Mouse (Mus musculus) intestine, embryonic 15.5 days (tissue): ENCODE results near the gene Cx3cr1. TPM values are rescaled to one million over a fixed set of nuclear protein-coding genes. Genes with fewer than 3 reads are reported as not detected.
"Not testable (repeated sequence)": the region's sequence is repeated elsewhere in the genome, so short reads cannot be mapped to it uniquely, and the experiment has no call there.

ENCODE experiments used
- ATAC-seq: fragments of 200-750 bp; cut with Nextera tagmentation; 2 replicates; pipeline ENCODE4 v1.8.0; 2017; ENCODE audit warnings: moderate TSS enrichment, moderate library complexity
- H3K27ac ChIP-seq: fragments of 300-500 bp; sonication (generic); 2 replicates; pipeline ENCODE4 v1.5.1; 2015; ENCODE audit warnings: mild to moderate bottlenecking, inconsistent platforms
- H3K27me3 ChIP-seq: fragments of 300-500 bp; sonication (generic); replicated peaks from 2 replicates; pipeline ENCODE4 v1.6.1; 2015; ENCODE audit warnings: inconsistent platforms
- H3K36me3 ChIP-seq: fragments of 300-500 bp; sonication (generic); 2 replicates; pipeline ENCODE4 v1.6.1; 2015; ENCODE audit warnings: inconsistent platforms
- H3K4me1 ChIP-seq: fragments of 300-500 bp; sonication (generic); replicated peaks from 2 replicates; pipeline ENCODE4 v1.6.1; 2015; ENCODE audit warnings: inconsistent platforms
- H3K4me2 ChIP-seq: fragments of 300-500 bp; sonication (generic); replicated peaks from 2 replicates; pipeline ENCODE4 v1.6.1; 2015; ENCODE audit warnings: mild to moderate bottlenecking, inconsistent platforms
- H3K4me3 ChIP-seq: fragments of 300-500 bp; sonication (generic); replicated peaks from 2 replicates; pipeline ENCODE4 v1.5.1; 2015; ENCODE audit warnings: inconsistent platforms
- H3K9ac ChIP-seq: fragments of 300-500 bp; sonication (generic); 2 replicates; pipeline ENCODE4 v1.6.1; 2015; ENCODE audit warnings: inconsistent platforms
- H3K9me3 ChIP-seq: fragments of 300-500 bp; sonication (generic); 2 replicates; pipeline ENCODE4 v1.6.1; 2016; ENCODE audit warnings: inconsistent platforms
- WGBS: fragments of 180-500 bp; shearing (Covaris S2); methylation state at CpG from one replicate; pipeline ENCODE4 v1.1.7; 2015; 5-methylcytosine and 5-hydroxymethylcytosine counted together
- polyA plus RNA-seq: library from polyadenylated mRNA; unstranded; fragments of >200 nt; fragmentation: Nextera tagmentation; extraction: Ambion mirVana; gene quantifications from 2 replicates; pipeline ENCODE4 v1.2.1, GENCODE M21; 2015

The Cx3cr1 gene
- 9.6 and 10.9 TPM in 2 replicates for polyA plus RNA-seq

DNA sequence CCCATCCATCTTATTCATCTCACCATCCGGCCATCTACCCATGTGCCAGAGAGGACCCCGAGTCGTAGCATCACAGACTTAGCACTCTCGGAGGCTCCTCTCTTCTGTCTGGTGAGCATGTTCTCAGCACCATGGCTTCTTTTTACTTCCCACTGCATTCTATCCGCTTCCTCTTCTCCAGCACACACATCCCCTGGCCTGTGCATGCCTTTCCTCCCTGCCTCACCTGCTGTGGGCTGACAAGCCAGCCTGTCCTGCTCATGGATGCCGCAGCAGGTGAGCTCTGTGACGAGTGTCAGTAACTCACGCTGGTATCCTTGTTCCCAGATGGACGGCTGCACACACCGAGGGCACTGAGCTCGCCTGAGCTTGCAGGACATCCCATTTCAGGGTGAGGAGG, at the start of gene Cx3cr1:
TSS of gene Cx3cr1 (minus strand) at position 101 of the 400 bp plus-strand sequence.
- Histone ChIP-seq H3K4me1 (peaks cover 3% of the 10 kb centered on the region; the same call in 1 of the 2 replicates), H3K36me3 (no peaks in the 10 kb centered on the region), H3K9me3 (no peaks in the 10 kb centered on the region), H3K27ac (no peak within 1 kb of the TSS), H3K9ac (no peak within 1 kb of the TSS), H3K27me3 (no peaks in the 10 kb centered on the region), H3K4me3 (no peak within 1 kb of the TSS), H3K4me2 (0 out of 2 replicates have a peak within 1 kb of the TSS, but pooled peaks have one; percentile 9)
- ATAC-seq = no peak
- WGBS = 81% methylated on average over 11 of the region's 11 CpGs

DNA sequence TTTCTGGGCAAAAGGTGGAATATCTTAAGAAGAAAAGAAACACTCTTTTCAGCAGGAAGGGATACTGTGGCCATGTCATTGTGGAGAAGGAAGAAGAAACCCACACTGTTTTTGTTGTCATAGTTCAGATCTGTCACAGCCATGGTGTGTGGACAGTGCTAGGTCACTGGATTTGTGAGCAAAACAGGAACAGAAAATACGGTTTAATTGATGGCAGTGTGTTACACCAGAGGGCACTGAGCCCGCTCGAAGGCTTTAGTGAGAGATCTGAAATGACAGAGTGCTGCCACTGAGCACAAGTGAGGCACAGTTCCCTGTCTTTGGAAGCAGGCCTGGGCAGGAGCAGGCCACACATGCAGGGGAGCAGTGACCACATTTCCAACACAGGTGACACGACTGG, 48.5 kb upstream of the Cx3cr1 start:
- peaks cover 14% of the 10 kb centered on the region; the same call in 1 of the 2 replicates for H3K36me3 ChIP-seq
- no peak overlapping the region for H3K9ac ChIP-seq
- 0 out of 2 replicates have a peak, but pooled peaks cover 3% of the 10 kb centered on the region for H3K4me1 ChIP-seq
- no peak overlapping the region for H3K27ac ChIP-seq
- H3K27me3 ChIP-seq = no peaks in the 10 kb centered on the region
- no peak overlapping the region for H3K4me3 ChIP-seq
- no peak for ATAC-seq
- no peak overlapping the region for H3K4me2 ChIP-seq
- 82% methylated on average over 4 of the region's 4 CpGs for WGBS
- no peaks in the 10 kb centered on the region for H3K9me3 ChIP-seq

DNA sequence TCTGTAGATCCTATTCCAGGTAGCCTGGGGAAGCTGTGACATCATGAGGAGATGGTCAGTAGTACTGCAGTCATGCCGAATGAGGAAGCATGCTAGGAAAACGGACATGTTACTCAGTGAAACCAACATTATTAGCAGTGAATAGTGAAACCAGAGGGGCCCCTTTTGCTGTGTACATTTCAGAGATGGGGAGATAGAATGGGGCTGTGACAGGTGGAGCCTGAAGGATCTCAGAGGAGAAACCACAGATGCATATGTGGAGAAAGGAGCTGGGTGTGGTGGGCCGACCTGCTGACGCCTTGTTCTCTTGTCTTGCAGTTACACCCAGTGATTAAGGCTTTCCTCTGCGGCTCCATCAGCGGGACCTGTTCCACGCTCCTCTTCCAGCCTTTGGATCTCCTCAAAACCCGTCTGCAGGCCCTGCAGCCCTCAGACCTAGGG, 46.5 kb upstream of the Cx3cr1 start:
- no peak overlapping the region for H3K9ac ChIP-seq
- peak overlapping the region; percentile 1; the same call in 1 of the 2 replicates for H3K4me2 ChIP-seq
- no peaks in the 10 kb centered on the region for H3K9me3 ChIP-seq
- H3K4me3 ChIP-seq = no peak overlapping the region
- no peaks in the 10 kb centered on the region for H3K27me3 ChIP-seq
- 0 out of 2 replicates have a peak overlapping the region, but pooled peaks have one; percentile 32 for H3K27ac ChIP-seq
- H3K4me1 ChIP-seq = peaks cover 4% of the 10 kb centered on the region
- H3K36me3 ChIP-seq = peaks cover 10% of the 10 kb centered on the region; the same call in 1 of the 2 replicates
- ATAC-seq = peak; percentile 66
- WGBS = 60% methylated on average over 8 of the region's 8 CpGs

DNA sequence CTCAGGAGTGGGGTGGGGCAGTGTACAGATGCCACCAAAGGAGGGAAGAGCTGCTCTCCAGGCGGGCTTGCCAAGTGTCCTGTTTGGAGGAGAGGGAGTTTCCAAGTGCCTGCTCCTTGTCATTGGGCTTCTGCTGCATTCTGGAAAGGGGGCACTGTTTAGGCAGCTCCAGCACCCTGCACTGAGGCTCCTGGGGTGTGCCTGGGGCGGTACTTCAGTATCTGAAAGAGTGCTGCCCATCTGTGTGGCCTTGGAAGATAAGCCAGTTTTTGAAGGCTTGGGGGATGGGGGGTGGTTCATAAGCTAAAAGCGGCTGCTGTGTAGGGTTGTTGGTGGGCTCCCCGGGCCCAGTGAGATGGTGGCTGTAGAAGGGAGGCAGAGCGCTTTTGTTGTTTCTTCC, 45.9 kb upstream of the Cx3cr1 start:
- Histone ChIP-seq H3K36me3 (peaks cover 10% of the 10 kb centered on the region; the same call in 1 of the 2 replicates), H3K4me2 (peak overlapping the region; percentile 14; the same call in 1 of the 2 replicates), H3K9ac (no peak overlapping the region; the same call in 1 of the 2 replicates), H3K9me3 (no peaks in the 10 kb centered on the region), H3K27ac (peak overlapping the region; percentile 22; the same call in 1 of the 2 replicates), H3K4me1 (peaks cover 7% of the 10 kb centered on the region), H3K27me3 (no peaks in the 10 kb centered on the region), H3K4me3 (no peak overlapping the region)
- WGBS = 69% methylated on average over 5 of the region's 5 CpGs
- peak; percentile 66 for ATAC-seq

DNA sequence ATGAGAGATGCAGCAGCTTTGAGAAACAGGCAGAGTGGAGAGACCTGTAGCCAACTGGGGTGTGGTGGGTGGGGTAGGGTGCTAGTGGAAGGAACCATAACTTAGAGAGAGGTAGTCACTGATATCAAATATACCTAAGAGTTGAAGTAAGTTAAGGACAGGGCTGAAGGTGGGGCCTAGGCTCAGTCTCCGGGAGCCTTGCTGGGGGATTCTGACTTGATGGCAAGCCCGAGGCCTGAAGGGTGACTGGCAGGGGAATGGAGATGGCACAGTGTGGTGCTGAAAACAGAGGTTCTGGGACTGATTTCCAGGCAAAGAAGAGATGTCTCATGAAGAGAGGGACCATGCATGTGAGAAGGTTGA, 45.1 kb upstream of the Cx3cr1 start:
- Histone ChIP-seq H3K9ac (no peak overlapping the region), H3K9me3 (no peaks in the 10 kb centered on the region), H3K36me3 (peaks cover 10% of the 10 kb centered on the region; the same call in 1 of the 2 replicates), H3K4me3 (no peak overlapping the region), H3K27me3 (no peaks in the 10 kb centered on the region), H3K4me1 (peaks cover 7% of the 10 kb centered on the region), H3K4me2 (no peak overlapping the region), H3K27ac (no peak overlapping the region)
- 91% methylated on average over 2 of the region's 2 CpGs for WGBS
- no peak for ATAC-seq

DNA sequence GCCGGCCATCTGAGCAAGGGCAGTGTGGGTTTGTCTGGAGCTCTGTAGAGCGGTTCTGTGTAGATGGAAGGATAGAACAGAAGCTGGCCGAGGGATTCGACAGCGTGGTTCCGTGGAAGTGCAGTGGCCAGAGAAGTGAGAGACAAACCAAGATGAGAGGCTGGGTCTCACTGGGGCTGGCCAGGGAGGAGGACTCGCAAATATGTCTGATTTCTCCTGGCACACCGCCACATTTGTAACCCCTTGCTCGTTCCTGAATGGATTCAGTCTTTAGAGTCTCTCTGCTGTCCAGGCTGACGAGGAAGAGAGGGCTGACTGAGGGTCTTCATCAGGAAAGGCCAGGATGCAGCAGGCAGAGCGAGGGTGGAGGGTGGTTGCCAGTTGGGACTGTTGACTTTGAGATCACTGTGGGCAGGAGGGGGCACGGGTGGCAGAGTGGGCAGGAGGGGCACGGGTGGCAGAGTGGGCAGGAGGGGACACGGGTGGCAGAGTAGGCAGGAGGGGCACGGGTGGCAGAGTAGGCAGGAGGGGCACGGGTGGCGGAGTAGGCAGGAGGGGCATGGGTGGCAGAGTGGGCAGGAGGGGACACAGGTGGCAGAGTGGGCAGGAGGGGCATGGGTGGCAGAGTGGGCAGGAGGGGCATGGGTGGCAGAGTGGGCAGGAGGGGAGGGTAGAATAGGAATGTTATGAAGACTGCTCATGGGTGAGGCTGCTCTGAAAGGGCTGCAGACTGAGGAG, 44.5 kb upstream of the Cx3cr1 start:
- H3K27ac ChIP-seq = no peak overlapping the region
- H3K9me3 ChIP-seq = no peaks in the 10 kb centered on the region
- 85% methylated on average over 17 of the region's 17 CpGs for WGBS
- no peak overlapping the region for H3K4me3 ChIP-seq
- peaks cover 7% of the 10 kb centered on the region for H3K4me1 ChIP-seq
- H3K9ac ChIP-seq = no peak overlapping the region
- H3K36me3 ChIP-seq = 0 out of 2 replicates have a peak, but pooled peaks cover 5% of the 10 kb centered on the region
- no peak overlapping the region for H3K4me2 ChIP-seq
- ATAC-seq = no peak
- H3K27me3 ChIP-seq = no peaks in the 10 kb centered on the region

DNA sequence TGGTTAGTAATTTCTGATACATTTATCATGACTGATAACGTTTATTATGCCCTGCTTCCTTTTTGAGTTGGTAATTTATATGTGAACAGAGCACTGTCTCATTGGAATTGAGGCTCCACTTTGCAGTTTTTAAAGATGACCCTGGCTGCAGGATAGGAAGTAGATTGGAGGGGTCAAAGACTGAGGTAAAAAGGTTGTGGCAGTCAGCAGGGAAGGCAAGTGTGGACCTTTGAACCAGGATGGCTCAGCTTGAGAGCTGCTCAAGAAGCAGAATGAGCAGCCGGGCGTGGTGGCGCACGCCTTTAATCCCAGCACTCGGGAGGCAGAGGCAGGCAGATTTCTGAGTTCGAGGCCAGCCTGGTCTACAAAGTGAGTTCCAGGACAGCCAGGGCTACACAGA, 43.8 kb upstream of the Cx3cr1 start:
- peaks cover 7% of the 10 kb centered on the region for H3K4me1 ChIP-seq
- H3K9me3 ChIP-seq = no peaks in the 10 kb centered on the region
- H3K4me2 ChIP-seq = no peak overlapping the region
- ATAC-seq = no peak
- no peak overlapping the region for H3K4me3 ChIP-seq
- H3K27ac ChIP-seq = no peak overlapping the region
- 0 out of 2 replicates have a peak, but pooled peaks cover 5% of the 10 kb centered on the region for H3K36me3 ChIP-seq
- H3K27me3 ChIP-seq = no peaks in the 10 kb centered on the region
- WGBS = 87% methylated on average over 7 of the region's 7 CpGs
- H3K9ac ChIP-seq = no peak overlapping the region

DNA sequence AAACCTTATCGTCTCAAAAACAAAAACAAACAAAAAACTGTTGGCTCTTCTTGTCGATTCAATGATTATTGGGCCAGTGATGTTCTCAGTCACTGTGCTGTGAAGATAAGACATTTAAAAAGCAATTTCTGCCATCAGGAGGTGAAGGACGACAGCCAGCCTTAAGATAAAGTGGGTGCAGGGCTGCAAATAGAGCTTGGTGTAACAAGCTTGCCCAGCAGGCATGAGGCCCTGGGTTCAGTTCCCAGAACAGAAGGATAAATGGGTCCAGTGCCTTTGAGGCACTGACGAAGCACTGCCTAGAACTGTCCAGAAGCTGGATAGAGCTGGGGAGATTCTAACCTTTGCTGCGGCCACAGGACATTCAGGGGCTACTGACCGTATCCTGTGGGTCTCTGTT, 42.8 kb upstream of the Cx3cr1 start:
- Histone ChIP-seq H3K36me3 (0 out of 2 replicates have a peak, but pooled peaks cover 2% of the 10 kb centered on the region), H3K4me2 (no peak overlapping the region), H3K9ac (no peak overlapping the region), H3K27me3 (no peaks in the 10 kb centered on the region), H3K9me3 (no peaks in the 10 kb centered on the region), H3K4me3 (no peak overlapping the region), H3K27ac (no peak overlapping the region), H3K4me1 (peaks cover 7% of the 10 kb centered on the region)
- WGBS = 90% methylated on average over 6 of the region's 6 CpGs
- no peak for ATAC-seq

DNA sequence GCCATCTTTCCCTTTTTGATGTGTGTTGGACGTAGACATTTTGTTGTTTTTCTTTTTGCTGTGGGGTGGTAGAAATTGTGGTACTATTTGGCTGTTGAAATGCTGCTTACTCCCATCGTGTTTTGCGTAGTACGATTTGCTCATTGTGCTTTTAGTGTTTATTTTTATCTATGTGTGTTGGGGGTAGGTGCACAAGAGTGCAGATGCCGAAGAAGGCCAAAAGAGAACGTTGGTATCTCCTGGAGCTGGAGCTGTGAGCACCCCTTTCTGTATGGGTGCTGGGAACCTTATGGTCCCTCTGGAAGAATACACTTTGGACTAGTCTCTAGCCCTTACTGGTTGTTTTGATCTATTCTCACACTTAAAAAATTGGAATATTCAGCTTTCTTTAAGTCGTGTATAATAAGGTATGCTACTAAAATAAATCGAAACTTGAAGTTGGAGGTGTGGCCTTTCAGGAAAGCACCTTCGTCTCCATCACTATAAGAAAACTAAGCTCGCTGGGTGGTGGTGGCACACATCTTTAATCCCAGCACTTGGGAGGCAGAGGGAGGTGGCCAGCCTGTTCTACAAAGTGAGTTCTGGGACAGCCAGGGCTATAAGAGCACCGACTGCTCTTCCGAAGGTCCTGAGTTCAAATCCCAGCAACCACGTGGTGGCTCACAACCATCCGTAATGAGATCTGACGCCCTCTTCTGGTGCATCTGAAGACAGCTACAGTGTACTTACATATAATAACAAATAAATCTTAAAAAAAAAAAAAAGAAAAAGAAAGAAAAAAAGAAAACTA, 41.7 kb upstream of the Cx3cr1 start:
- Histone ChIP-seq H3K9me3 (no peaks in the 10 kb centered on the region), H3K27ac (peak overlapping the region; percentile 97), H3K4me1 (peaks cover 7% of the 10 kb centered on the region), H3K27me3 (no peaks in the 10 kb centered on the region), H3K9ac (peak overlapping the region; percentile 76; the same call in 1 of the 2 replicates), H3K4me3 (peak overlapping the region; percentile 83), H3K36me3 (no peaks in the 10 kb centered on the region), H3K4me2 (peak overlapping the region; percentile 73)
- ATAC-seq = no peak
- 72% methylated on average over 15 of the region's 15 CpGs for WGBS

DNA sequence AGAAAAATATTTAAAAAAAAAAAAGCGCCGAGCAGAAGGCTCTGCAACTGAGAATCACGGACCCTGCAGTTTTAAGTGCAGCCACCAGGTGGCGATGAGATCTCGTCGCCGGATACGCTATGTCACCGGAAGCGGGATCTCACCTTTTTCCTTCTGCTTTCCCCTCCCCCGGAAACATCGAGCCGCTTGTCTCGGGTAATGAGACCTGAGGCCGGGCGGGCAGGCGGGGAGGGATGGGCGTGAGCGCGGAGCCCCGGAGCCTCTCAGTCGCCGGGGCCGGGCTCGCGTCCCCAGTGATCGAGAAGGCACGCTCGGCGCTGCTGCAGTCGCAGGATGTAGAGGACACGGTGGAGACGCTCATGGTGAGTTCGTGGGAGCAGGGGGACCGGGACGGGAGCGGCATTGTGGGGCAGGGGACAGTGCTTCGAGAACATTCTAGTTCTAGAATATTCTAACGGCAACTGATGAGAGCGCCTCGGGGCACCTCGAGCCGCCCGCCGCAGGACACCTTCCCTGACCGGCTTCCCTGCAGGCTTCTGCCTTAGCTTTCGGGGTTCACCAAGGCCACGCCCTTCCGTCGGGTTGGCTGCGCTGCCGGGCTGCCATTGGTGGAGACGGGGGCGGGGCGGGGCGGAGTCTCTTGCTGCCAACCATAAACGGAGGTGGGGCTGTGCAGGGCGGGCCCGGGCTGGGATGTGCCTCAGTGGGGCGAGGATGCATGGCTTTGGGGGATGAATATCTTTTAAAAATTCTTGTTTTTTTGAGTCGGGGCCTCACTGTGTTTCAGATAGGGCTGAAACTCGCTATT, 40.7 kb upstream of the Cx3cr1 start, which contains the start of gene Slc25a38:
TSS of gene Slc25a38 (plus strand) at position 164 of the 808 bp plus-strand sequence.
- under 1% methylated on average over 62 of the region's 62 CpGs for WGBS
- peaks cover 5% of the 10 kb centered on the region for H3K4me1 ChIP-seq
- peak; percentile 97 for ATAC-seq

DNA sequence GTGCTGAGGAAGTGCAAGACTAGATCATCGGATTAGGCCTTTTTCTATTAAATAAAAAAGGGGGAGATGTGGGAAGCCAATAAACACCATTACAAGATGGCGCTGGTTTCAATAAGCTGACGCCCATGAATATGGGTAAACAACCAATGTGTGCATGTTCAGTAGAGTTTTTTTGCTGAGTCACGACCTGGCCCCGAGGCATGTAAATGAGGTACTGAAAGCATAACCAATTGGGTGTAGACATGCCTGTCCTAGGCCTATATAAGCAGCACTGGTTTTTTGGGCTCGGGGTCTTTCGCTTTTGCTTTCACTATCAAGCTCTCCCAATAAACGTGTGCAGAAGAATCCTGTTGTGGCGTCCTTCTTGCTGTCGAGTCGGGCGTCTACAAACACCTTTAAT, 39.3 kb upstream of the Cx3cr1 start:
- H3K36me3 ChIP-seq, H3K4me1 ChIP-seq, H3K27me3 ChIP-seq, H3K9me3 ChIP-seq, H3K27ac ChIP-seq, ATAC-seq, H3K4me3 ChIP-seq, H3K4me2 ChIP-seq, H3K9ac ChIP-seq: not testable (repeated sequence)
- 94% methylated on average over 12 of the region's 12 CpGs for WGBS

More for the DNA sequence above, 40.7 kb upstream of the Cx3cr1 start, which contains the start of gene Slc25a38:
- Histone ChIP-seq H3K9ac (peak within 1 kb of the TSS; percentile 76), H3K4me3 (peak within 1 kb of the TSS; percentile 83), H3K9me3 (no peaks in the 10 kb centered on the region), H3K4me2 (peak within 1 kb of the TSS; percentile 73), H3K36me3 (no peaks in the 10 kb centered on the region), H3K27ac (peak within 1 kb of the TSS; percentile 97), H3K27me3 (no peaks in the 10 kb centered on the region)
